Mouse (Mus musculus) testis, postnatal 10 days (tissue): ENCODE data around the gene Dnlz.

Experiments used
- DNase-seq: peaks from one replicate; pipeline ENCODE4 v3.0.0; 2021; ENCODE audit warnings: low spot score

Dnlz gene

GRCm38 (mm10) chr2:26320245-26321185 lies 31.4 kb downstream of the Dnlz start:
- no peak for DNase-seq

GRCm38 (mm10) chr2:26319519-26320244 lies 32.2 kb downstream of the Dnlz start:
- DNase-seq = no peak

- no peak for DNase-seq
Measured at GRCm38 (mm10) chr2:26319109-26319508, 32.8 kb downstream of the Dnlz start.

- DNase-seq = no peak
Measured at GRCm38 (mm10) chr2:26317991-26318672, 33.8 kb downstream of the Dnlz start.

- no peak for DNase-seq
Measured at GRCm38 (mm10) chr2:26317371-26317770, 34.5 kb downstream of the Dnlz start.

- no peak for DNase-seq
Measured at GRCm38 (mm10) chr2:26316576-26317246, 35.2 kb downstream of the Dnlz start.

GRCm38 (mm10) chr2:26315925-26316311 lies 36.0 kb downstream of the Dnlz start:
- peak; percentile 76 for DNase-seq

- DNase-seq = peak; percentile 95
Measured at GRCm38 (mm10) chr2:26315072-26315924, 36.6 kb downstream of the Dnlz start, which contains the start of gene Gpsm1. Gene Gpsm1, plus strand, starts transcription at chr2:26315515.

- peak; percentile 75 for DNase-seq
Measured at GRCm38 (mm10) chr2:26314281-26315071, 37.4 kb downstream of the Dnlz start.

- DNase-seq = no peak
Measured at GRCm38 (mm10) chr2:26313394-26313793, 38.5 kb downstream of the Dnlz start.

GRCm38 (mm10) chr2:26312812-26313211 lies 39.1 kb downstream of the Dnlz start:
- no peak for DNase-seq

- DNase-seq = no peak
Measured at GRCm38 (mm10) chr2:26311936-26312335, 40.0 kb downstream of the Dnlz start.

GRCm38 (mm10) chr2:26309739-26310138 lies 42.2 kb downstream of the Dnlz start:
- DNase-seq = no peak

- no peak for DNase-seq
Measured at GRCm38 (mm10) chr2:26306702-26307101, 45.2 kb downstream of the Dnlz start.

- DNase-seq = no peak
Measured at GRCm38 (mm10) chr2:26305555-26305954, 46.4 kb downstream of the Dnlz start.

GRCm38 (mm10) chr2:26304711-26305110 lies 47.2 kb downstream of the Dnlz start:
- DNase-seq = no peak

- DNase-seq = no peak
Measured at GRCm38 (mm10) chr2:26302005-26302503, 49.9 kb downstream of the Dnlz start.

GRCm38 (mm10) chr2:26300808-26301174 lies 51.1 kb downstream of the Dnlz start:
- peak; percentile 94 for DNase-seq

GRCm38 (mm10) chr2:26300161-26300807 lies 51.6 kb downstream of the Dnlz start:
- no peak for DNase-seq
